Mouse (Mus musculus): ENCODE measurements around the gene Traf1.

The Traf1 gene

DNA sequence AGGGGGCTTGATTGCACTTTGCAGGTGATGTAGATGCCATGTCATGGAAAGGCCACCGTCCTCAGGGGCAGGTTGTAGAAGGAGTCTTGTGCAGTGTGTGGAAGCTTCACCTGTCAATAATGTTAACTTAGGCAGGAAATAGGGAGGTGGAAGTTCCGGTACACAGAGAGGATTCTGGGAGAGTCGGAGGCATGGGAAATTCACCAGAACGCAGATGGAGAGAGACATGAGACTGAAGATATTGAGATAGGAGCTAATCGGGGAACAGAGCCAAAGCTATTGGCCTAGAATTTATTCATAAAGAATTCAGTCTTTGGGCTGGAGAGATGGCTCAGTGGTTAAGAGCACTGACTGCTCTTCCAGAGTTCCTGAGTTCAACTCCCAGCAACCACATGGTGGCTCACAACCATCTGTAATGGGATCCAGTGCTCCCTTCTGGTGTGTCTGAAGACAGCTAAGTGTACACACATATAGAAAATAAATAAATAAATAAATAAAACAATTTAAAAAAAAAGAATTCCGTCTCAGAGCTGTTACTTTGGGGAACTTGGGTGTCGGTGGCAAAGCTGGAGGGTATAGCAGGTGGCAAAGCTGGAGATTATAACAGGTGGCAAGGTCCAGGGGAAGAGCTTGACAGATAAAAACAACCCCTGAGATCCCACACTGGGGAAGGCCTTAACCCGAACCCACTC, 4.8 kb upstream of the Traf1 start:
- no peak for DNase-seq (ENCODE audit: low spot score in 2 of 2)

GRCm38 (mm10) chr2:34965806-34966205, 4.2 kb upstream of the Traf1 start:
- no peak for DNase-seq (ENCODE audit: low spot score in 2 of 2)

- no peak for DNase-seq (ENCODE audit: low spot score in 2 of 2)
Measured at GRCm38 (mm10) chr2:34965293-34965692, 3.7 kb upstream of the Traf1 start.

DNA sequence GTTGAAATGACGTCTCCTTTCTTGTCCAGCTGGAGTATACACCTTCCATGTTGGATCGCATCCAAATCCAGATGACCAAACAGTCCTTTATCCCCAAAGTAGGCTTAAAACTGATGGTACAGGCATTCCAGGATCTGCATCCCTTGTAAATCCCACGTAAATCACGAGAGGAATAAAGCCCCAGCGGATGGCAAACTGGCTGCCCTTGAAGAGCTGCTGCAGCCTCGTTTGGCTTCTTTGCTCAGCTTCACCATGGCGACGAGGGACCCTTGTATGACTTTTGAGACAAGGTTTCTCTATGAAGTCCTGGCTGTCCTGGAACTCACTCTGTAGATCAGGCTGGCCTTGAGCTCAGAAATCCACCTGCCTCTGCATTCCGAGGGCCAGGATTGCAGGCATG, 3.1 kb upstream of the Traf1 start:
- no peak for DNase-seq (ENCODE audit: low spot score in 2 of 2)

GRCm38 (mm10) chr2:34964230-34964629, 2.7 kb upstream of the Traf1 start:
- no peak for DNase-seq (ENCODE audit: low spot score in 2 of 2)

GRCm38 (mm10) chr2:34963371-34963956, 1.9 kb upstream of the Traf1 start:
- no peak for DNase-seq (ENCODE audit: low spot score in 2 of 2)

GRCm38 (mm10) chr2:34962893-34963292, 1.3 kb upstream of the Traf1 start:
- no peak for DNase-seq (ENCODE audit: low spot score in 2 of 2)

DNA sequence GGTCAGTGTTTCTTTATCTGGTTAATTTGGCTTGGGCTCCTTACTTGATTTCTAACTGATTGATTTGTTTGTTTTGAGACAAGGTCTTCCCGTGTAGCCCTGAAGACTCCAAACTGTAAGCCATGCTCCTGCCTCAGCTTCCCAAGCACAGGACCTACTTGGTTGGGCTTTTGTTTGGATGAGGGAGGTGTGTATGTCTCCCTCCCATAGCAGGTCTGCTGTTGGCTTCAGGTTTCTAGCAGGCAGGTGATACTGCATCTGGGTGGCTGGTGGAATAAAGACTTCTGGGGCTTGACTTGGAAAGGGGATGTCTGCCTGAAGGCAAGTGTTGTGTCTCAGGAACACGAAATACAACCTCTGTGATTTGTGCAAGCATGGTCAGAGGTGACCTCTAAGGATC, 639 bp upstream of the Traf1 start:
- DNase-seq (ENCODE audit: low spot score in 2 of 2), result no peak

GRCm38 (mm10) chr2:34960966-34961365, 606 bp downstream of the Traf1 start:
- no peak for DNase-seq (ENCODE audit: low spot score in 2 of 2)

DNA sequence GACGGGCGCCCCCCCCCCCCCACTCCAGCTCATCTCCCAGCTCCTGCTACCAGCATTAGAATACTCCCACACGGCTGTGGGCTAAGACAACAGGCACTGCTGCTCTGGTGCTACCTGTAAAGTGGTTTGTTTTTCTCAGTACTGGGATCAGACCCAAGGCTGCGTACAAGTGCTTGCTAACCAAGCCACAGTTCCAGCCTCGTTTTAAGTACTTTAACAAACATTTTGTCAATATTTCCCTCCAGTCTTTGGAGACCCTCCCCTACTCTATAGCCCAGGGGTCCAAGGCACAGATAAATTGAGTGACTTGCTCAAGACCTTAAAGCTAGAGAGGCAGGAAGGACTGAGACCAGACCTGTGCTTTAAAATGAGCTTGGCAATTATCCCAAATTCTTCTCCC, 1.1 kb downstream of the Traf1 start:
- no peak for DNase-seq (ENCODE audit: low spot score in 2 of 2)

- DNase-seq (ENCODE audit: low spot score in 2 of 2), result no peak
Measured at GRCm38 (mm10) chr2:34958582-34958981, 3.0 kb downstream of the Traf1 start.

GRCm38 (mm10) chr2:34958036-34958435, 3.5 kb downstream of the Traf1 start:
- DNase-seq (ENCODE audit: low spot score in 2 of 2), result no peak

DNA sequence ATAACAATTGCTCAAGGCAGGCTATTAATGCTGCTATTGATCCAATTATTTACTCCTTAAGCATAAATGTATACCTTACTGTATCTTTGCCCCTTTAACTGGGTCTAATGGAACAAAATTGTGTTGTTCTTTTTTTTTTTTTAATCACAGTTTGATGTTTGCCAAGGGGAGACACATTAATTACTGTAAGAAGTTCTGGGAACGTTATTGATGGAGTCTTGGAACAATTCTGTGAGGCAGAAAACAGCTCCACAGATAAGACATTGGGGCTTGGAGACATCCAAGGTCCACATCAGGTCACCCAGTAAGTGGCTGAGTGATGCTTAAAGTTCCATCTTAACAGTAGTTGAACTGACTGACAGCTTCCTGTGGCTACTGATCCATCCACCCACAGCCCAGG, 4.2 kb downstream of the Traf1 start:
- DNase-seq (ENCODE audit: low spot score in 2 of 2), result no peak

DNA sequence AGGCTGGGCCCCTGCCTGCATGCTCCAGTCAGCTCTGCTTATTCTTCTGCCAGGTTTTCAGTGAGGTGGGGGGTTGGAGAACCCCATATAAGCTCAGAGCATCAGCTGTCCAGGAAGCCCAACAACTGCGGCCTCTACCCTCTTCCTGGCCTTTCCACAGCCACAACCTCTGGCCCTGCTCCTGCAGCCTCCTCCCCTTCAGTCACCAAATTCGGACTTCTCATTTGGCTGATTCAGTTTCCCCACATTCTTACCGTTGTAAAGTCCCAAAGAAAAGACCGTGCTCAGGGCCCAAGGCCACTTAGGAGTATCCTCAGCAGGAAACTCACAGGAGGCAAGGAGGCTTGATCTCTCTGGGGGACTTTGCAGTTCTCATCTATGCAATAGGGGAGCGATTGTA, 4.6 kb downstream of the Traf1 start:
- no peak for DNase-seq (ENCODE audit: low spot score in 2 of 2)

DNA sequence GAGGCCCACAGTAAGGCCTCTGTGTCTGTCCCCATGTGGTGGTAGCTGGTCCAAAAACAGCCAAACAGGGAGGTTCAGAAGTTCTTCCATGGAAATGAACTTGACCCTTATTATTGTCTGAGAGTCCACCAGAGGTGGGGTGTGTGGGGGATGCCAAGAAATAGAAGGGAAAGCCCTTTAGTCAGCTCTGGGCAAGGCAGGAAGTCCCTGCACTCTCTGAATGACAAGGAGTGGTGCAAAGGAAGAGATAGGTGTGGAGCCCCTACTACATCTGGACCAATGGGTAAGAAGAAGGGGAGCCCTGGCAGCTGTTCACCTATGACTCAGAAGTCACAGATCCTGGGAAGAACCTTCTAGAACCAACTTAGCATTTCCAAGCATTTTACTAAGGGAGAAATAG, 7.2 kb downstream of the Traf1 start:
- DNase-seq (ENCODE audit: low spot score in 2 of 2), result no peak

DNA sequence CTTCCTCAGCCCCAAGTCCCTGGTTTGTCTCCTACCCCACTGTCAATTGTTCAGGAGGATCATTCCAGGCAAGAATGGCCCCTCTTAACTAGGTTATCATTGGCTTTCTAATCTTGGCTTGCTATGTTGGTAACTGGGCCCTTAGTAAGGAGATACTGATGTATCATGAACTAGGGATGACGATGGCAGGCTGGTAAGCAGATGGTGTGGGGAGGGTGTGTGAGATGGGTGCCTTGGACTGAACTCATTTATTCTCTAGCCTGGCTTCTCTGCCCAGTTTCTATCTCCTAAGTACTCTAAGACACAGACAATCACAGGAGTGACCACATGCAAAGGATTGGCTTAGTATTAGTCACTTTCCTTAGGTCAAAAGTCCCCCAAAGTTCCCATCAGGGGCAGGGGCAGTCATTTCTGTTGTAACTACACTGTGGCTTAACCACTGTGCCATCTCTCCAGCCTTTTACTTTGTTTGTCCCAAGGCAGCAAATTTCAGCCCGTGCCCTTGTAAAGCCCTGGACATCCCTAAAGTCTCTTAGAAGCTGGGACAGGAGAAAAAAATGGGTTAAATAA, 7.9 kb downstream of the Traf1 start:
- DNase-seq (ENCODE audit: low spot score in 2 of 2), result no peak

- no peak for DNase-seq (ENCODE audit: low spot score in 2 of 2)
Measured at GRCm38 (mm10) chr2:34953018-34953417, 8.6 kb downstream of the Traf1 start.

- DNase-seq (ENCODE audit: low spot score in 2 of 2), result no peak
Measured at GRCm38 (mm10) chr2:34951469-34951868, 10.1 kb downstream of the Traf1 start.

- no peak for DNase-seq (ENCODE audit: low spot score in 2 of 2)
Measured at GRCm38 (mm10) chr2:34948622-34949021, 12.9 kb downstream of the Traf1 start.

GRCm38 (mm10) chr2:34946046-34946445, 15.5 kb downstream of the Traf1 start:
- no peak for DNase-seq (ENCODE audit: low spot score in 2 of 2)

DNA sequence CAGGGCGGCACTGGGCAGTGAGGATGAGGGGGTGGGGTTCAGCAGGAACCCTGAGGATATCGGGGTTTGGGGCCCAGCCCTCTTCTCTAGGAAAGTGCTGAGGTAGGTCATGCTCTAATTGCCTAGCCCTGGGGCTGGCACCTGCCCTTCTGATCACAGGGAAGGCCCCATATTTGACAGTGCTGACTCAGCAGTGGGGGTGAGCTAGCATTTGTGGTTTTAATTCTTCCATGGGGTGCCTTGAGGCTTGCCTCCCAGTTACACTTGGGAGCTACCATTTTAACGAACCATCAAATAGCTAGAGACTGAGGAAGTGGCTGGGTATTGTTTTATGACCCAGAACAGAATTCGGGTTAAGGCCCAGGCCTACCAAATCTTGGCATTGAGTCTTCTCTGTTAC, 16.0 kb downstream of the Traf1 start:
- DNase-seq (ENCODE audit: low spot score in 2 of 2), result no peak

DNA sequence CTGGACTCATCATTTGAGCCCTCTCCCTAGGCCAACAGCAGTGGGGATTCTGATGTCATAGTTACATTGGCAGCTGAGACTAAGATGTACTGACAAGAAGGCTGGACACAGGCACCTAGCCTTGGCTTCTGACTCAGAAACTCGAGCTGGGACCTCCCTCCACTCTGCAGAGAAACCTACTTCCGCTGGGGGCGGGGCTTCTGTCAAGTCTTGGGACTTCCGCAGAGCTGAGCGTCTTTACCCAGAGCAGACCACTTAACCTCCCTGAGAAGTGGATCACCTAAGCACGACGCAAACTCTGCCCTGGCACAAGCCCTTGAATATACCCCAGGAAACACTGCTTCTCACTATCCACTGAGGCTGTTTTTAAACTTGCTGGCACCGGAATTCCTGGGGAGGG, 16.8 kb downstream of the Traf1 start:
- no peak for DNase-seq (ENCODE audit: low spot score in 2 of 2)

DNA sequence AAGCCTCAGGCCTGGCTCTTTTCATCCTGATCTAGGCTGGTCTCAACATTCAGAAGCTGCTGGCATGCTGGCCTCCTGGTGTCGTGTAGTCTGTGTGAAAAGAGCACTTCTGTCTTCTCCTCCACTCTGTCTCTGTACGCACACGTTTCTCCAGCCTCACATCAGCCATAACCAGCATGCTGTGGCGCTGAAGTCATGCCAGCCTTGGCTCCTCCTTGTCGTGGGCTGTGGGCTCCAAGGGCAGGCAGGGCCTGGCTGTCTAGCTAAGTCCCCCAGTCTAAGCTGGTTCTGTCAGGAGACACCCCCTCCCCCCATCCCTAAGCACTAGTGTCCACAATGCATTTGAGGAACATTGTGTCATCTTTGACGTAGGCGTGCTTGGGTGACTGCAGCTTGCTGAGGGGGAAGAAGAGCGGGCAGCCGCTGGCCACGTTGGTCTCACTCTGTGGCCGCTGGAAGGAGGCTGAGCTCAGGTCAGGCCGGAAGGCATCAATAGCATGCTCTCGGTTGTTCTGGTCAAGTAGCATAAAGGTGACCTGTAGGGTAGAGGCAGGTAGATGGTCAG, 17.9 kb downstream of the Traf1 start:
- DNase-seq (ENCODE audit: low spot score in 2 of 2), result no peak
